Mouse (Mus musculus) thymus, postnatal 10 days (tissue): ENCODE data around the gene Myo15.
"Not testable (repeated sequence)": the region's sequence is repeated elsewhere in the genome, so short reads cannot be mapped to it uniquely, and the experiment has no call there.

Source experiments
- DNase-seq, 2 experiments: peaks; one replicate each; pipeline ENCODE4 v3.0.0; 2021; ENCODE audit warnings: low spot score in 2 of 2

The Myo15 gene

DNA sequence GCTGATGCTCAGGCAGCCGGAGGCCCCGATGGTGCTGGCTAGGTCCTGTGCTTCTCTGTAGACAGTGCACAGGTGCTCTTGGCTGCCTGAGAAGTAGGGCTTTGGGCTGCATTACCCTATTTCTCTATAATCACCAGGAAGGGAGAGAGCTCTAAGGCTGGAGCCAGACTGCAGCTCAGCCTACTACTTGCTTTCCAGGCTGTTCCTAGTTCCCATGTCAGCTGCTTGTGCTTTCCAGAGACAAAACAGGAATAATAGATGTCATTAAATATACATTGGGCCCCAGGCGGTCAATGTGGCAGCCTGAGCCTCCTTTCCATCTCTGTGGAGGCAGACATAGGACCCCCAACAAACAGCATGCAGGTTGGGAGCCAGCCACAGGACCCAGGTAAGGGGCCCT, at the start of gene Myo15:
Myo15 (plus strand) TSS at position 301 of the 400 bp plus-strand sequence.
- DNase-seq, result no peak

DNA sequence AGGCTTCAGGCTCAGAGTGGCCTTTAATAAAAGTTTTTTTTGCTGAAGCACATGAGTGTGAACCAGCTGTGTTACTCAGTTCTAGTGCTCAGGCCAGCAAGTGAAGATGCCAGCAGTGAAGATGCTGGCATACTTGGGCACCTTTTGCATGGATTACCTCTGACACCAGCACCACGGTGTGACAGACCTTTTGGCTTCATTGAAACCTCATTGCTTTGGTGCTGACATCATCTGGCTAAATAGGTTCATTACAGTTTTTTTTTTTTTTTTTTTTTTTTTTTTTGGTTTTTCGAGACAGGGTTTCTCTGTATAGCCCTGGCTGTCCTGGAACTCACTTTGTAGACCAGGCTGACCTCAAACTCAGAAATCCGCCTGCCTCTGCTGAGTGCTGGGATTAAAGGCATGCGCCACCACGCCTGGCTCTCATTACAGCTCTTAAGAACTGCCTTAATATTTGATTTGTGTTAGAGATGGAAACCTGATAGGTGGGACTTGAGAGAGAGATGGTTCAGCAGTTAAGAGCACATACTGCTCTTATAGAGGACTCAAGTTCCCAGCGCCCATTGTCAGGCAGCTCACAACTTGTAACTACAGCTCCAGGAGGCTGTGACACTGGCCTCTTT, 47.0 kb upstream of the Myo15 start:
- DNase-seq, result no peak

DNA sequence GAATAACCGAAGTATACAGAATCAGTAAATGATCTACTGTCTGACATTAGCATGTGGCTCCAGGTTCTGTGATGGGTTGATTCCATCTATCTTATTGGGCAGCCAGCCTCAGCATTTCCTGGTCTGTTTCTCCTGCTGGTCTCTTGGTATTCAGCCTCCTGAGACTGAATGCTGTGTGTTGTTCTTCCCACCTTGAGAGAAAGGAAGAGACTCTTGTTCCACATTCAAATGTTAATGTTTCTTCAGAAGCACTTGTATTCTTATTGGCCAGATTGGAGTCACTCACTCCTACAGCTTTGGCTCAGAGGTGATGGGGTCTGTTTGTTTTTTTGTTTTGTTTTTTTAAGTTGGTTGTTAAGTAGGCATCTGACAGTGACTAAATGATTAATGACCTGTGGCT, 46.1 kb upstream of the Myo15 start:
- DNase-seq, result no peak

DNA sequence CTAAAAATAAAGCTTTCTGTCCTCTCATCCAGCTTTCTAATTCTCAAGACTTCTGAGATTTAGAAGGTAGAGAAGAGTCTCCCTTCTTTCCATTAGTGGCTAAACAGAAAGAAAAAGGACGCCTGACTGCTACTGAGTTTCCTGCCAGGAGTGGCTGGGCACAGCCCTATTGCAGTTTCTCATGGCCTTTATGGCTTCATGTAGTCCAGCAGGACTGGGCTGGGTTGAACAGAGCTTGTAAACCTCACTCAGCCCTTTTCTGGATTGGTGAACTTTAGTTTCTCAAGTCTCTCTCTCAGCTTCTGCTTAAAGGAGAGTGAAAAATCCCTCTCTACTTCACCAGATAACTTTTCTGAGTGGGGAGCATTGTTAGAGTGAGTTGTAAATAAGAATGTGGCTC, 42.7 kb upstream of the Myo15 start:
- DNase-seq, result no peak

DNA sequence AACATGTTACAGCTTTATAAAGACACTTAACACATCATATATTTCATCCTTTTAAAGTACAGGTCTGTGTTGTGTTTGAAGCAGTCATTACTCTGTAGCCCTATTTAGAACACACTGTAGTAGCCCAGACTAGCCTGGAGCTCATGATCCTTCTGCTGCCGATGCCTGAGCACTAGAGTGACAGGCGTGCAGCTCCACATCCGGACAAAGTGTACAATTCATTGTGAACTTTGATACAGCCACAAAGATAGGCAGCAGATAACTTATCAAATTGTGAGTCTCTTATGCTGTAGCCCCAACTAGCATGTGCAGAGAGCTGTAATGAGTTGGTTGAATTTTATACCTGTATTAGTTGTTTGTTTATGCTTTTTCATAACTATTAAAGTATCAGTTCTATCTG, 41.5 kb upstream of the Myo15 start:
- no peak for DNase-seq

DNA sequence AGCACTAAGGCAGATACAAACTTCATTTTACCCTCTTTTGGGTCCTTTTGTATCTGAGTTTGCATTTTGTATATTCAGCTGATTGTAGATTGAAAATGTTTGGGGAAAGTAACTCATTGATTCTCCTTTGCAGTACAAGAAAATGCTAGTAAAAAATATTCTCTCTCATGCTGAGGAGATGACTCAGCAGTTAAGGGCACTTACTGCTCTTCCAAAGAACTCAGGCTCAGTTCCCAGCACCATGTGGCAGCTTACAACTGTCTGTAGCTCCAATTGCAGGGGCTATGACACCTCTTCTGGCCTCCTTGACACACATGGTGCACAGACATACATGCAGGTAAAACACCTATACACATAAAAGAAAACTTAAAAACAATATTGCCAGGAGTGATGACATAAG, 35.6 kb upstream of the Myo15 start:
- DNase-seq, result no peak

DNA sequence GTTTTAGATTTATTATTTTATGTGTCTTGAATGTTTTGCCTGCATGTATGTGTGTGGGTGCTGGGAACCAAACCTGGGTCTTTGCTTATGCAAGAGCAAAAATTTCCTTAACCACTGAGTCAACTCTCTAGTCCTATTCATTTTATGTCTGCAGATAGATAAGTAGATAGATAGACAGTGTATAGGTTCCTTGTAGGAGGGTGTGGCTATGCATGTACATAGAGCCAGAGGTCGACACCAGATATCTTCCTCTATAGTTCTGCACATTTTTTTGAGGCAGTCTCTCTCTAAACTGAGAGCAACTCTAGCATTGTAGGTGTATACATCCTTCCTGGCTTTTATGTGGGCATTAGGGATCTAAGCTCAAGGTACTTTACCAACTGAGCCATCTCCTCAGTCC, 34.0 kb upstream of the Myo15 start:
- no peak for DNase-seq

DNA sequence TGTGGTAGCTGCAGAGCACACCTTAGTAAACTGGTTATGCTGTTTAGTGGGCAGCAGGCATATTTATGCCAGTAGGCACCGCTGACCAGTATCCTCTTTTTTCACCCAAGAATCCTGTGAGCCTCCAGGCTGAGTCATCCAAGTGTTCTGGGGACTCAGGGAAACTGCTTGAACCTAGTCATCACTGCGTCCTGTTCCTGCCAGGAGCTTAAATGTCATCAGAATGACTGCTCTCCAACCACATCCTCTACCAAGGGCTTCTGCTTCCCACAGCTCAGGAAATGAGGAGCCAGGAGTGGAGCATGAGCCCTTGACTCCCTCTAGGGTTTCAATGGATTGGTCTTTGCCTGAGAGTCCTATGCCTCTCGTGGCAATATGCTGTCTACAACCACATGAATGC, 32.5 kb upstream of the Myo15 start:
- DNase-seq, result no peak

DNA sequence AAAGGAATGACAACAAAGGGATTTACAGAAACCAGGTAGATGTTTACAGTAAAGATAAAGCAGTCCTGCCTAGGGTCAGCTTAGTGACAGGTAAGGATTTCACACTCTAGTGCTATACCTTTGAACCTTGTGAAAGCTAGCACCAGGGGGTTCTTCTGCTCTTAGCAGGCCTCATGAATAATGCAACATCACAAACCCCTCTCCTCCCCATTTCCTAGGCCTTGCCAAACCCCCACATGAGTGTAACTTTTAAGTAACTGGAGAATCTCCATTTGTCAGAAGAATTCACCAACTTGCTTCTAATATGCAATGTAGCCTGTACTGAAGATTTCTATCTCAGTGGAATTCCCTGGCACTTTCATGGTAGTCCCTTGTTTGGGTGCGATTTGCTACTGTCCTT, 29.5 kb upstream of the Myo15 start:
- DNase-seq, result not testable (repeated sequence)

DNA sequence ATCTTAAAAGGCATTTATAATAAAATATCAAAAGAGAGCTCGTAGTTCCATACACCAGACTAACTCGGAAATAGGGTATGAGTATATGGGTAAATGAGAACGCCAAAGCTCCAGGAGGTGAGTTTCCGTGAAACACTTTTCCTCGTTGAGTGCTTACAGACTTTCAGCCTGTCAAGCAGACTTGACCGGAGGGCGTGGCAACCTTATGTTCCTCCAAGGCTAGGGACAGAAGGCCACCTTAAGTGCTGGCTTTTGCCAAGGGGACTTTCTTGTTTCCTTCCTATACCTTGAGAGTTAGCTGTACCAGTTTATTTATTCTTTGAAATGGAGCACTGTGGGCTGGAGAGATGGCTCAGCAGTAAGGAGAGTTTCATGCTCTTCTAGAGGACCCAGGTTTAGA, 29.0 kb upstream of the Myo15 start:
- DNase-seq, result no peak

DNA sequence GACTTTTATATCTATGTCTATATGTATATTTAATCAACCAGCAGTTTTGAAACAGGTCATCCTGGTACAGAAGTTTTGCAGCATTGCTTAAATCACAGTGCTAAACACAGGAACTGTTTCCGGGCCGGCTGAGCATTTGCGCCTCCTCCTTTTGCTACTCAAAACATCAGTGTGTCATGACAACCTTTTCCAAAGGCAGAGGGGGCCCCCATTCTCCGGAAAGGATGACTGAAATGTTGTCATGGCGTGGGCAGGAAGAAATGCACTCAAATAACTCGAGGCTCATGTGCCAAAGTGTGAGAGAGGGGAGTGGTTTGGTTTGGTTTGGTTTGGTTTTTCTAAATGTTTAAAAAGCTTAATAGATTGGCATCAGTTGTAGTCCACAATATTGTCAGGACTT, 26.2 kb upstream of the Myo15 start:
- no peak for DNase-seq

DNA sequence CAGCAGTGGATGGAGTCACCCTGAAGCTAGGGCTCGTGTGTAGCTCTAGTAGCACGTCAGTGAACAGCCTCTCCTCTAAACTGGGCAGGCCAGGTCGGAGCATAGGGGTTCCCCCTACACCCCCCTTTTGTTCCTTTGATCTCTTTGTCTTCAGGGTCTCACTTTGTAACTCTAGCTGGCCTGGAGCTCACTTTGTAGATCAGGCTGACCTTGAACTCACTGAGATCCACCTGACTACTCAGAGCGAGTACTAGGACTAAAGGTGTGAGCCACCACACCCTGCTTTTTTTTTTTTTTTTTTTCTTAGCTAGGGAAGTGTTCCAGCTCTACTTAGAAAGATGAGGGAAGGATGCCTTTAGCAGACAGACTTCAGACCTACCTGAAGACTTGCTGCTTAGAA, 25.1 kb upstream of the Myo15 start:
- DNase-seq, result no peak

DNA sequence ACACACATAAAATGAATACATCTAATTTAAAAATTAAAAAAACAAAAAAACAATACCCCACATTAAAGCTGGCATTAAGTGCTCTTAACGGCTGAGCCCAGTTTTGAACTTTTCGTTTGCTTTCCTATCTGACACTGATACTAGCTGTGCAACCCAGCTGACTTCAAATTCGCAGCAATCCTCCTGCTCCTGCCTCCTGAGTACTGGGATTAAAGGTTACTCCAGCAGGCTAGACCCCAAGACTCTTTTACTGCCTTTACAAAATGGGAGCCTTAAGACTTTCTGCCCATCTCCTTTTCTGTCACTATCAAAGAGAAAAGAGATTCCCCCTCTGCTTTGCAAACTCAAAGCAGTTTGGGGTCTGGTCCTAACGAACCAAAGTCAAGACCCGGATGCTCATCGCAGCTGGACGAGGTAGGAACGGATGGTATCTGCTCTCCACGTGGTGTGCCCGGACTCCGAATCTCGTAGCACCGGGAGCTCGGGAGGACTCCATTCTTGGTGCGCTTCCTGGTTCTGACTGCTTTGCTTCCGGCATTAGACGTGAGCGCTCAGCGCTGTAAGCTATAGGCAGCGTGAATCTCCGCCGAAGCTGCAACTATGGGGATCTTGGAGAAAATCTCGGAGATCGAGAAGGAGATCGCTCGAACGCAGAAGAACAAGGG, 14.9 kb upstream of the Myo15 start, which contains the start of gene Drg2:
Drg2 (plus strand) TSS at position 512 of the 665 bp plus-strand sequence.
- peak; percentile 75 to 89 for DNase-seq

DNA sequence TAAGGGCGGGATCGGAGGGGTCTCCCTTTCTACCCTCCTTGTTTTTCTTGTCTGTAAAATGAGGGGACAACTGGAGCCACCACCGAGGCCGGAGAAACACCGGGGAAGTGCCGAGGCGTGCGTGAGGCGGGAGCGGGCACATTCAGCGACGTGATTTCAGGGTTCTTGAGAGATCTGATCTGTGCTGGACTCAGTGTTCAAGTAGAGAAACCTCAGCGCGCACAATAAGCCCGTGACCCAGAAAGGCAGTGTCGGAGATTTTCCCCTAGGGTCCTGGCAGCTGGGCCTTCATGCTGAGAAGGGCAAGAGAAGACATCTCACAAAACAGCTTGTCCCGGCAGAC, 14.4 kb upstream of the Myo15 start:
- no peak for DNase-seq

DNA sequence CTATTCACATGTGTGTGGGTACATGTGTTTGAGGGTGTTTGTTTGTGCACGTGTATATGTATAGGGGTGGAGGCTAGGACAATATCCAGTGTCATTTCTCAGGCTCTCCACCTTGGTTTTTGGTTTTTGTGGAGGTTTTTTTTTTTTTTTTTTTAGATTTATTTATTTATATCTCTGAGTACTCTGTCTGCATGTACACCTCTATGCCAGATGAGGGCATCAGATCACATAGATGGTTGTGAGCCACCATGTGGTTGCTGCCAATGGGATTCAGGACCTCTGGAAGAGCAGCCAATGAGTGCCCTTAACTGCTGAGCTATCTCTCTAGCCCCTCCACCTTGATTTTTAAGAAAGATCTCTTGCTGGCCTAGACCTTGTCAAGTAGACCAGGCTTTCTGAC, 11.2 kb upstream of the Myo15 start:
- DNase-seq, result no peak

DNA sequence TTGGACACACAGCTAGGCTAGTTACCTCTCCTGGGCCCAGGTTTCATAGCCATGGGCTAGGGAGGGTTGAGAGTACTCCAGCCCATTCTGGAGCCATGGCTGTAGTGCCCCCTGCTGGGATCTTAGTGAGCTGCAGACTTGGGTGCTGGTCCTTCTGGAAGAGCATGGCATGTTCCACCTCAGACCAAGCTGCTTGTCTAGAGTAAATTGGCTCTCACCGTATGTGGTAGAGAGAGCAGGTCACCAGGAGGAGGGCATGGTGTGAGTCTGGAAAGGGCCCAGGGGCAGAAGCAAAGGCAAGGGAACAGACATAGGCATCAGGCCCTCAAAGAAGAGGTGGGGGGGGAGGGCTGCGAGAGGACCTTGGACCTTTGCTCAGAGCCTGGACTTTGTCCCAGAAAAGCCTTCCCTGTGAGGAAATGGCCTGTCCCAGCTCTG, 3.2 kb upstream of the Myo15 start:
- DNase-seq, result peak in 1 of 2 experiments; percentile 37

DNA sequence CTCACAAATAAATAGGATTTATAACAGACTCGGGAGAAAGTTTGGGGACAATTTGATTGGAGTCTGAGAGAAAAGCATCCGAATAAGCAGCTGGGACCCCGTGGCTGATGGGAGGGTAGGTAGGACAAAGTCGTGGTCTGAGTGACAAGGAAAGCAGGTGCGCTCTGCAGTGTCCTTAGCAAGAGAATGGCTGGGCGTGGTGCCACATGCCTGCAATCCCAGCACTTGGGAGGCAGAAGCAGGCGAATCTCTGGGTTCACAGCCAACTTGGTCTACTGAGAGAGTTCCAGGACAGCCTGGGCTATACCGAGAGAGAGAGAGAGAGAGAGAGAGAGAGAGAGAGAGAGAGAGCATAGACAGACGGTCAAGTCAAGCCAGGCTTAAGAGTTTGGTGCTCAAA, 1.6 kb downstream of the Myo15 start:
- DNase-seq, result no peak

DNA sequence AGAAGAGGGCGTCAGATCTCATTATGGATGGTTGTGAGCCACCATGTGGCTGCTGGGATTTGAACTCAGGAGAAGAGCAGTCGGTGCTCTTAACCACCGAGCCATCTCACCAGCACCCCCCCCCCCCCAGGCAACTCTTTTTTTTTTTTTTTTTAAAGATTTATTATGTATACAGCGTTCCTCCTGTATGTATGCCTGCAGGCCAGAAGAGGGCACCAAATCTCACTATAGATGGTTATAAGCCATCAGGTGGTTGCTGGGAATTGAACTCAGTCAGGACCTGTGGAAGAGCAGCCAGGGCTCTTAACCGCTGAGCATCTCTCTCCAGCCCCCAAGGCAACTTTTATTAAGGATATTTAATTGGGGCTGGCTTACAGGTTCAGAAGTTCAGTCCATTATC, 5.4 kb downstream of the Myo15 start:
- no peak for DNase-seq

DNA sequence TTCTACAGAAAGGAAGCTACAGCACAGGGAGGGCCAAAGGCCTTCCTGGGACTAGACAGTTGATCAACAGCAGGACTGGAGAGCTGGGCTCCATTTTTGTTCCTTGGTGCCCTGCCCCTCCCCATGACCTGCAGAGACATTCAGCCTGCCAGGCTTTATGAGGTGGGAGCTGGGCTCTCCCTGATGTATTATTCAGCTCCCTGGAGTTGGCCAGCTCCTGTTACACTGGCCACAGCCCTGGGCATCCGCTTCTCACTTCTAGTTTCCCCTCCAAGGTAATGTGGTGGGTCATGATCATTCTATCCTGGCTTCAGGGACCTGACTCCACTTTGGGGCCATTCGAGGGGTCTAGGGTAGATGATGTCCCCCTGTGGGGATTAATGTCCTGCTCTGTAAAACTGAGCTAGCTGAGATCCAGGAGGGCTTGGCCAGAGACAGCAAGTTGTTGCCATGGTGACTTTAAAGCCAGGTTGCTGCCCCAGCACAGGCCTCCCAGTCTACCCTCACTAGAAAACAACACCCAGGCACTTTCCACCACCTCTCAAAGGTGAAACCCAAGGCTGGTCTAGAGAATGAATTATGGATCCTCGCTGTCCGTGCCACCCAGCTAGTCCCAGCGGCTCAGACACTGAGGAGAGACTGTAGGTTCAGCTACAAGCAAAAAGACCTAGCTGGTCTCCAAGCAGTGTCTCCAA, 6.7 kb downstream of the Myo15 start:
- no peak for DNase-seq

DNA sequence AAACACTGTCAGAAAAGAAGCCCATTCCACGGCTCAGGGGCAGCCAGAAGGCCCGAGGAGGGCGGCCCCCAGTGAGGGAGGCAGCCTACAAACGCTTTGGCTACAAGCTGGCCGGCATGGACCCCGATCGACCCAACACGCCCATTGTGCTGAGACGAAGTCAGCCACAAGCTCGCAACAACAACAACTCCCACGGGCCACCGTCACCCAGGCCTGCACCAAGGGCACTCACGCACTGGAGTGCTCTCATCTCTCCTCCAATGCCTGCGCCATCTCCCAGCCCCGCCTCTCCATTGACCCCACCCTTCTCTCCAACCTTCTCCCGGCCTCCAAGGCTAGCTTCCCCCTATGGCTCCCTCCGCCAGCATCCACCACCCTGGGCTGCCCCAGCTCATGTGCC, 9.0 kb downstream of the Myo15 start:
- no peak for DNase-seq

DNA sequence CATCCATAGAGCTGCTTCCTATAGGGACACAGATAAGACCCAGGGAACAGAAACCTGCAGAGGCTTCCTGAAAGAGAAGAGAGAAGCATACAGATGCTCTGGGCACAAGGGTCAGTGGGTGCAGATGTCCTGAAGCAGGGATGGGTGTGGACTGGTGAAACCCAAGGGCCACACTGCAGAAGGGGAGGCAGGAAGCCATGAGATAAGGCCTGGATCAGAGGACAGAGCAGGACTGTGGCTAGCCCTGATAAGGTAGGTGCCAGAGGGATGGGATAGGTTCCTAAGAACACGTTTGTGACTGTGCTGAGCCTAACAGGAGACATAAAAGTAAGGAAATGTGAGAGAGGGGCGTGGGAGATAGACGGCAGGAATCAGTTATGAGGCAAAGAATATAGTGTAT, 17.1 kb downstream of the Myo15 start:
- no peak for DNase-seq

DNA sequence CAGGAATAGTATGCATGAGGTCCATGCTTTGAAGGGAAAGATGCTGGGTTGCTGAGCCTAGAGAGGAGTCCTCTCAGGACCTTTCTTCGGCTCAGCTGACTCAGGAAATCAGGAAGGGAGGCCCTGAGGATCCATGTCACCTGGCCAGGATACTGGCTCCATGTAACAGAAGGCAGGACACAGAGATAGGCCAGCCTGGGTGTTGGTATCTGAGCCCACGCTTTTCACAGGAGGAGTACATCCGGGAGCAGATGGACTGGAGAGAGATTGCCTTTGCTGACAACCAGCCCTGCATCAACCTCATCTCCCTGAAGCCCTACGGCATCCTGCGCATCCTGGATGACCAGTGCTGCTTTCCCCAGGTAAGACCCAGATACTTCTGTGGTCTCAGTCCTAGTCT, 23.6 kb downstream of the Myo15 start:
- no peak for DNase-seq

DNA sequence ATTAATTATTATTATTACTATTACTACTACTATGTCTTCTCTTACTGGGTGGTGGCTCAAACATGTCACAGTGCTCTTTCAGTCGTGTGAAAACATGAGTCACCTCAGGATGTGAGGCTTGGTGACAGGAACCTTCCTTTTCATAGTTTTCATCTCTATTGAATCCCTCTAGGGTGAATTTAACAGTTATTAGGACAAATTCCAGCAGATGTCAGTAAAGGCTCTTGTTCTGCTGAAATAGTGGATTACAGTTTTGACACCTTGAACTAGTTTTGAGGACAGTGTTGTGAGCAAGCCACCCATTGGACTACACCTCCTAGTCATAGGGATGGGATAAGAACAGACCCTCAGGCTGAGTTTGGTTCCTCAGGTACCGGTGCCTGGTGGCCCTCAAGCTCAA, 26.6 kb downstream of the Myo15 start:
- no peak for DNase-seq
